Mouse (Mus musculus) embryonic fibroblast, embryonic 13.5 days (primary cell): ENCODE measurements around the gene Crabp1. TPM values are rescaled to one million over a fixed set of nuclear protein-coding genes. Genes with fewer than 3 reads are reported as not detected.

ENCODE experiments used
- H3K27ac ChIP-seq: 2 replicates; pipeline ENCODE4 v1.5.1; 2012; ENCODE audit warnings: low read length, control low read depth, inconsistent platforms; ENCODE audit not compliant: insufficient read depth
- H3K4me1 ChIP-seq: 2 replicates; pipeline ENCODE4 v1.6.1; 2011; ENCODE audit warnings: low read length; ENCODE audit not compliant: control insufficient read depth, insufficient read depth
- H3K4me3 ChIP-seq: 2 replicates; pipeline ENCODE4 v1.5.1; 2011; ENCODE audit warnings: mild to moderate bottlenecking, control low read depth, low read length; ENCODE audit not compliant: insufficient read depth
- CTCF ChIP-seq: IDR thresholded peaks from 2 replicates; pipeline ENCODE4 v1.5.1; 2011; ENCODE audit warnings: mild to moderate bottlenecking, control low read depth, low read length, moderate library complexity, borderline replicate concordance; ENCODE audit not compliant: insufficient read depth
- POLR2A ChIP-seq: IDR thresholded peaks from 2 replicates; pipeline ENCODE4 v1.6.1; 2011; ENCODE audit warnings: low read depth, mild to moderate bottlenecking, control low read depth, low read length, moderate library complexity
- polyA plus RNA-seq: library from polyadenylated mRNA; stranded (reverse); fragments of >200 nt; gene quantifications from 2 replicates; pipeline ENCODE4 v1.2.4, GENCODE M21; 2011; ENCODE audit warnings: low read depth; ENCODE audit not compliant: missing spikeins, insufficient read length

The Crabp1 gene
- polyA plus RNA-seq, 1 experiment, result 514 TPM

GRCm38 (mm10) chr9:54736284-54736701 is 28.3 kb upstream of the Crabp1 start:
- Histone ChIP-seq H3K4me1 (peaks cover 1% of the 10 kb centered on the region; the same call in 1 of the 2 replicates), H3K4me3 (no peak overlapping the region), H3K27ac (no peak overlapping the region)
- TF ChIP-seq CTCF (peak; percentile 54; the same call in 1 of the 2 replicates), POLR2A (no peak)

DNA sequence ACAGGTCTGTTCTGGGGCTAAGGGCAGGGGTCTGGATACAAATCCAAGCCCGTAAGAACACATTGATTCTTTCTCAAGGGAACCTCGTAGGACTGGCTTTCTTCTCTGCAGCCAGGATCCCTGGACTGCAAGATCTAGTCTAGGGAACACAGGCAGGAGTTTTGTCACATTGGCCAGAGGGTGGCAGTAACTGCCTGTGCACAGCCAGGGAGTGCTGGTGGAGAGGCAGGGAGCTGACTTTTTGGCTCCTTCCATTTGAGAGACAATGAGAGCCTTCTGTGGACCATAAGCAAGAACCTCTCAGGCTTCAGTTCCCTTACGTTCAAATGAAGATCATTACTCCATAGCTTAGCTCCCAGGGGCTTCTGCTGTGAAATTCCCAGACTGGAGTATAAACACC is 26.2 kb upstream of the Crabp1 start:
- no peak for TF ChIP-seq POLR2A
- peak; percentile 95 for TF ChIP-seq CTCF
- no peak overlapping the region for H3K27ac ChIP-seq
- H3K4me1 ChIP-seq, result 0 out of 2 replicates have a peak, but pooled peaks cover under 1% of the 10 kb centered on the region
- H3K4me3 ChIP-seq, result no peak overlapping the region

GRCm38 (mm10) chr9:54743891-54744290 is 20.7 kb upstream of the Crabp1 start:
- H3K4me3 ChIP-seq, result no peak overlapping the region
- TF ChIP-seq POLR2A, result no peak
- TF ChIP-seq CTCF, result no peak
- H3K4me1 ChIP-seq, result no peaks in the 10 kb centered on the region
- no peak overlapping the region for H3K27ac ChIP-seq

- no peak for TF ChIP-seq CTCF
- Histone ChIP-seq H3K4me3 (no peak overlapping the region), H3K4me1 (no peaks in the 10 kb centered on the region), H3K27ac (no peak overlapping the region)
These were observed 18.7 kb upstream of the Crabp1 start for GRCm38 (mm10) chr9:54745740-54746370.

DNA sequence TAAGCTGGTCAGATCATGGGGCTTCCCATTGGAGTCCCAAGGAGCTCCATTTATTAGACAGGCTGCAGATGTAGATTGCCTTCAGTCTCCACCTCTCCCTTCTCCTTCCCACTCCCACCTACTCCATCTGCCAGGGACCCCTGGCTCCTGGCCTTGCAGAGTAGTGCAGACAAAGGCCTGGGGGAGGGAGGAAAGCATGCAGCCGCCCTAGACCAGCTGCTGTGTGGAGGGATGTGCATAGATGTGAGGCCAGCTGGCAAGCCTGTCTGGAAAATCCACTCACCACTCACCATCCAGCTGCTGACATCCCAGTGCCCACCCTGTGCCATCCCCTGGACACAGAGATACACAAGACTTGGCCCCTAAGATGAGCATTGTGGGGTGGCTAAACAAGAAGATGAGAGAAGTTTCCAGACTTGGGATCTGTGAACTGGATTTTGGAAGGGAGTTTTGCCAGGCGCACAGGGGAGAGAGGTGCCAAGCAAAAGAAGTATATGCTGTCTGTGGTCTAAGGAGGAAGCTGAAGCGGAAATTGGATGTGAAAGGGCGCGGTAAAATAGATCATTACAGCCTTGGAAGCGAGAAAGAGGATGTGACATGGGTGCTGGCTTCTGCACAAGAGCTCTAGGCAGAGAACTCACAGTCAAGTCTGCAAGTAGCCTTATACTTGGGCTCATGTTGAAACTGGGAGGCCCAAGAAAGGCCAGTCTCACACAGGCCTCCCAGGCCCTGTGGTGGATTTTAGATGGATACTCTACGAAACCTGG is 14.2 kb upstream of the Crabp1 start:
- Histone ChIP-seq H3K4me1 (no peaks in the 10 kb centered on the region), H3K4me3 (no peak overlapping the region), H3K27ac (no peak overlapping the region)
- TF ChIP-seq POLR2A, result no peak
- no peak for TF ChIP-seq CTCF

GRCm38 (mm10) chr9:54751684-54752083 is 12.9 kb upstream of the Crabp1 start:
- Histone ChIP-seq H3K4me1 (no peaks in the 10 kb centered on the region), H3K4me3 (no peak overlapping the region), H3K27ac (no peak overlapping the region)
- TF ChIP-seq POLR2A (no peak), CTCF (no peak)

GRCm38 (mm10) chr9:54752201-54752943 is 12.2 kb upstream of the Crabp1 start:
- no peak overlapping the region for H3K4me3 ChIP-seq
- H3K27ac ChIP-seq, result no peak overlapping the region
- TF ChIP-seq POLR2A (no peak), CTCF (no peak)
- H3K4me1 ChIP-seq, result no peaks in the 10 kb centered on the region

GRCm38 (mm10) chr9:54752944-54753295 is 11.6 kb upstream of the Crabp1 start:
- no peaks in the 10 kb centered on the region for H3K4me1 ChIP-seq
- TF ChIP-seq POLR2A (no peak), CTCF (no peak)
- H3K27ac ChIP-seq, result no peak overlapping the region
- no peak overlapping the region for H3K4me3 ChIP-seq

DNA sequence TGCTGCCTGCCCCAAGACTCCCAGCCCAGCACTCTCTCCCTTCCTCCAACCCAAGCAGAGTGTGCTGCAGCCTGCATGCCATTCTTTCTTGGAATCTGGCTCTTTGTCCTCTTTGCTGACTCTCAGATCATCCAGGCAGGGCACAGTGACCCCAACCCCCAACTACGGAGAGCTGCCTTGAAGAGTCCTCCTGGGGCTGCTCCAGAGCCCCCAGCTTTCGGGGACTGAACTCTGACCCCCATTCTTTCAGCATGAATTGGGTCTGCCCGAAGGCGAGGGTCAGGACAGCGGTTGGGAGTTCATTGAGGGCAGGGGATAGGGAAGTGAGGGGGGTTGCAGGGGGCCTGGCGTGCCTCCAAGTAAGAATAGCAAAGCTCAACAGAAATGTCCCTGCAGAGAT is 5.0 kb upstream of the Crabp1 start:
- Histone ChIP-seq H3K27ac (no peak overlapping the region), H3K4me1 (no peaks in the 10 kb centered on the region), H3K4me3 (no peak overlapping the region)
- TF ChIP-seq POLR2A (no peak), CTCF (no peak)

GRCm38 (mm10) chr9:54764091-54764490 is 457 bp upstream of the Crabp1 start:
- TF ChIP-seq POLR2A, result no peak
- no peak for TF ChIP-seq CTCF
- H3K4me3 ChIP-seq, result no peak overlapping the region
- H3K27ac ChIP-seq, result no peak overlapping the region
- no peaks in the 10 kb centered on the region; the same call in 1 of the 2 replicates for H3K4me1 ChIP-seq
